ENCODE assay signal across 19 mouse cellular contexts in the genomic region with DNA sequence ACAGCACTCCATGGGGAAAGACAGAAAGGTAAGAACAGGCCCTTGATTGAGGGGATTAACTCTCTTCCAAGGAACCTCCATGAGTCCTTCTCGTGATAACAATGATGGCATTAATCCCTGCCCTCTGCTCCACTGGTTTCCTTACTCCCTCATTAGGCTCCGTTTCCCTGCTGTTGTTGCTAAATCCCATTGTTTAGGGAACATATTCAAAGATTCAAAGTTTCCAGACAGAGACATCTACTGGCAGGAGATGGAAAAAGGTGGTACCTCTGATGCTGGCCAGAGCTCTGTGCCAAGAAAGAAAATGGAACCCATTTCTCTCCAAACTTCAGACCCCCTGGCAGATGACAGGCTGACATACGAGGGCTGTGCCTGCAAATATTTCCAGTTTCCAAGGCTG.
DNase-seq lines count a peak whose midpoint lies in the region; ATAC-seq and TF ChIP-seq lines count a peak whose summit lies in the region.
"Had no signal": no experiment of that assay in that cellular context is flagged by ENCODE, and none has a peak within 500 bp of the region (broad histone marks: within the 10 kb centered on the region; RNA-seq: fewer than 3 reads in every experiment).

No protein-coding gene starts in this region.

- no peaks in the 10 kb centered on the region for H3K27me3 ChIP-seq in embryonic facial prominence, embryonic 11.5 days (ENCODE audit: control insufficient read depth, insufficient read depth, low read length)
- no peaks in the 10 kb centered on the region for H3K27me3 ChIP-seq in embryonic facial prominence, embryonic 10.5 days (replicated peaks; ENCODE audit: low read depth, poor library complexity, severe bottlenecking)
- H3K27me3 ChIP-seq: liver, embryonic 15.5 days had no signal

- H3K27ac ChIP-seq in embryonic facial prominence, embryonic 11.5 days (replicated peaks; ENCODE audit: low read depth, low read length): no peak overlapping the region
- H3K27ac ChIP-seq in embryonic facial prominence, embryonic 10.5 days (replicated peaks): no peak overlapping the region
- H3K27ac ChIP-seq in cortical plate, adult 2 months (ENCODE audit: insufficient read depth, low read length): no peak overlapping the region
- H3K27ac ChIP-seq: liver, embryonic 15.5 days had no signal

- no peaks in the 10 kb centered on the region for H3K9me3 ChIP-seq in embryonic facial prominence, embryonic 11.5 days (replicated peaks; ENCODE audit: control insufficient read depth, low read length)
- no peaks in the 10 kb centered on the region for H3K9me3 ChIP-seq in embryonic facial prominence, embryonic 10.5 days
- H3K9me3 ChIP-seq: liver, embryonic 15.5 days had no signal

- ATAC-seq in embryonic facial prominence, embryonic 11.5 days (replicated peaks; ENCODE audit: insufficient number of reproducible peaks, low FRiP score, low TSS enrichment, low read depth): no peak
- ATAC-seq in CD4-positive, CD25-positive, alpha-beta regulatory T cell, adult 4 months: no peak
- ATAC-seq: intestine, embryonic 16.5 days had no signal

- H3K4me3 ChIP-seq in embryonic facial prominence, embryonic 11.5 days (ENCODE audit: low read depth, low read length): no peak overlapping the region
- H3K4me3 ChIP-seq in embryonic facial prominence, embryonic 10.5 days: no peak overlapping the region
- no peak overlapping the region for H3K4me3 ChIP-seq in cortical plate, adult 2 months (ENCODE audit: insufficient read depth, low read length)
- H3K4me3 ChIP-seq: liver, embryonic 15.5 days had no signal

- no peak for TF ChIP-seq POLR2A in cortical plate, adult 2 months (IDR thresholded peaks at IDR 0.05; ENCODE audit: extremely low read depth, insufficient read depth, low read length)

- TF ChIP-seq CTCF in cortical plate, adult 2 months (IDR thresholded peaks at IDR 0.05; ENCODE audit: extremely low read depth, insufficient read depth, low read length): peak; percentile 35; the same call in 1 of the 2 replicates

- no peak overlapping the region for H3K4me2 ChIP-seq in embryonic facial prominence, embryonic 11.5 days (ENCODE audit: low read depth, low read length)
- H3K4me2 ChIP-seq: liver, embryonic 15.5 days; midbrain, embryonic 11.5 days had no signal

- 19% methylated on average over 3 of the region's 3 CpGs for WGBS in embryonic facial prominence, embryonic 11.5 days
- WGBS in embryonic facial prominence, embryonic 10.5 days: 25% methylated on average over 3 of the region's 3 CpGs

- no peaks in the 10 kb centered on the region for H3K36me3 ChIP-seq in embryonic facial prominence, embryonic 11.5 days (replicated peaks; ENCODE audit: control insufficient read depth, insufficient read depth, low read depth, low read length)
- no peaks in the 10 kb centered on the region for H3K36me3 ChIP-seq in embryonic facial prominence, embryonic 10.5 days (replicated peaks)
- H3K36me3 ChIP-seq: liver, embryonic 15.5 days had no signal

- no peaks in the 10 kb centered on the region for H3K4me1 ChIP-seq in embryonic facial prominence, embryonic 11.5 days (ENCODE audit: control insufficient read depth, insufficient read depth, low read length)
- H3K4me1 ChIP-seq in embryonic facial prominence, embryonic 10.5 days: peaks cover 8% of the 10 kb centered on the region; the same call in 1 of the 2 replicates
- no peaks in the 10 kb centered on the region; the same call in 1 of the 2 replicates for H3K4me1 ChIP-seq in cortical plate, adult 2 months (ENCODE audit: control insufficient read depth, insufficient read depth, low read length)
- H3K4me1 ChIP-seq: liver, embryonic 15.5 days had no signal

- DNase-seq in embryonic facial prominence, embryonic 11.5 days (ENCODE audit: low spot score): peak; percentile 11
- no peak for DNase-seq in embryonic facial prominence, embryonic 10.5 days (ENCODE audit: low spot score)
- peak; percentile 14 for DNase-seq in layer of hippocampus, adult 11-12 months (ENCODE audit: low spot score)
- no peak for DNase-seq in layer of hippocampus, adult 9-11 months
- DNase-seq in ES-CJ7 (ENCODE audit: low read depth, low spot score): peak; percentile 5
- no peak for DNase-seq in gastrocnemius, postnatal 10 days
- DNase-seq: adrenal gland, postnatal 10 days; cerebellum, adult 9-11 months; gastrocnemius, postnatal 25 days; kidney, postnatal 10 days; left cerebral cortex, postnatal 4 days; lung, postnatal 36 days; right cerebral cortex, postnatal 4 days; thymus, adult 18-20 months had no signal

- H3K9ac ChIP-seq in embryonic facial prominence, embryonic 11.5 days (replicated peaks; ENCODE audit: low read length): no peak overlapping the region
- H3K9ac ChIP-seq: liver, embryonic 15.5 days had no signal

Comparison
In these comparisons a context has a peak if more than half of its experiments do, and no peak if none do; other contexts are left out.
1. DNase-seq: peak in embryonic facial prominence, embryonic 11.5 days (single experiment), layer of hippocampus, adult 11-12 months (single experiment) and ES-CJ7 (single experiment); none in embryonic facial prominence, embryonic 10.5 days (single experiment), layer of hippocampus, adult 9-11 months (single experiment) and gastrocnemius, postnatal 10 days (single experiment).